Mouse (Mus musculus) CH12.LX (cell line): ENCODE data around the gene Dnlz. TPM values are rescaled to one million over a fixed set of nuclear protein-coding genes. Genes with fewer than 3 reads are reported as not detected.

Experiments used
- DNase-seq: peaks from one replicate; pipeline ENCODE4 v3.0.0-alpha.2; 2013; ENCODE audit errors: extremely low read depth
- H3K27ac ChIP-seq: 2 replicates; pipeline ENCODE4 v1.5.1; 2012; ENCODE audit warnings: low read depth, mild to moderate bottlenecking, control low read depth, moderate library complexity; ENCODE audit not compliant: insufficient read depth
- H3K27me3 ChIP-seq: replicated peaks from 2 replicates; pipeline ENCODE3; 2012; ENCODE audit warnings: inconsistent platforms
- H3K36me3 ChIP-seq, 2 experiments: replicated peaks in 1 of 2; 2 replicates each; pipeline versions ENCODE3 to v1.6.1; 2012; ENCODE audit warnings: inconsistent platforms in 1 of 2, low read length in 1 of 2, mild to moderate bottlenecking in 1 of 2, mixed read lengths in 1 of 2, moderate library complexity in 1 of 2; ENCODE audit not compliant: control insufficient read depth in 1 of 2, insufficient read depth in 1 of 2
- H3K4me1 ChIP-seq, 2 experiments: 2 replicates each; pipeline ENCODE4 v1.6.1; 2012; ENCODE audit warnings: inconsistent platforms in 1 of 2, moderate library complexity in 1 of 2; ENCODE audit not compliant: insufficient read depth in 2 of 2, control insufficient read depth in 1 of 2
- H3K4me2 ChIP-seq: 2 replicates; pipeline ENCODE4 v1.6.1; 2012; ENCODE audit warnings: low read depth, mild to moderate bottlenecking, control low read depth; ENCODE audit not compliant: poor library complexity, insufficient read depth, severe bottlenecking
- H3K4me3 ChIP-seq, 3 experiments: fragments of 150-350 bp in 1 of 3; sonication (generic) in 1 of 3; replicated peaks in 1 of 3; 2 replicates each; pipeline versions ENCODE3 to v1.5.1; 2011 to 2012; ENCODE audit warnings: low read depth in 2 of 3, low read length in 2 of 3, mild to moderate bottlenecking in 2 of 3, moderate library complexity in 2 of 3, control low read depth in 1 of 3, improper control_type of control experiment in 1 of 3, inconsistent platforms in 1 of 3, mixed read lengths in 1 of 3; ENCODE audit not compliant: poor library complexity in 1 of 3
- H3K79me2 ChIP-seq: replicated peaks from 2 replicates; pipeline ENCODE4 v1.6.1; 2012; ENCODE audit warnings: mild to moderate bottlenecking, moderate library complexity; ENCODE audit not compliant: control insufficient read depth, poor library complexity, insufficient read depth, severe bottlenecking; ENCODE audit errors: extremely low read depth
- H3K9ac ChIP-seq: 2 replicates; pipeline ENCODE4 v1.6.1; 2012; ENCODE audit warnings: low read depth, mild to moderate bottlenecking, control low read depth, moderate library complexity; ENCODE audit not compliant: insufficient read depth
- H3K9me3 ChIP-seq: replicated peaks from 2 replicates; pipeline ENCODE3; 2012; ENCODE audit warnings: low read length, inconsistent platforms, mixed read lengths
- BHLHE40 ChIP-seq: IDR thresholded peaks from 2 replicates; pipeline ENCODE4 v1.6.1; 2011; ENCODE audit warnings: mild to moderate bottlenecking, low read depth, low read length, improper control_type of control experiment
- CHD1 ChIP-seq: IDR thresholded peaks from 2 replicates; pipeline ENCODE4 v1.6.1; 2012; ENCODE audit warnings: low read depth, low read length, improper control_type of control experiment, inconsistent platforms
- CHD2 ChIP-seq: IDR thresholded peaks from 2 replicates; pipeline ENCODE4 v1.6.1; 2011; ENCODE audit warnings: low read length, improper control_type of control experiment
- E2F4 ChIP-seq: IDR thresholded peaks from 2 replicates; pipeline ENCODE4 v1.6.1; 2011; ENCODE audit warnings: low read depth, low read length, improper control_type of control experiment; ENCODE audit not compliant: insufficient replicate concordance
- ELF1 ChIP-seq: IDR thresholded peaks from 2 replicates; pipeline ENCODE4 v1.6.1; 2014; ENCODE audit warnings: low read depth, mild to moderate bottlenecking, inconsistent platforms, low read length, improper control_type of control experiment
- EP300 ChIP-seq: IDR thresholded peaks from 2 replicates; pipeline ENCODE4 v1.6.1; 2011; ENCODE audit warnings: low read length, improper control_type of control experiment
- GABPA ChIP-seq: IDR thresholded peaks from 2 replicates; pipeline ENCODE4 v1.6.1; 2012; ENCODE audit warnings: low read depth, low read length, improper control_type of control experiment, inconsistent platforms; ENCODE audit not compliant: insufficient replicate concordance
- JUND ChIP-seq: conservative IDR thresholded peaks from 2 replicates; pipeline ENCODE4 v1.6.1; 2011; ENCODE audit warnings: low read depth, low read length, improper control_type of control experiment
- KAT2A ChIP-seq: IDR thresholded peaks from 2 replicates; pipeline ENCODE4 v1.6.1; 2012; ENCODE audit warnings: low read length, improper control_type of control experiment, inconsistent platforms; ENCODE audit not compliant: insufficient replicate concordance
- MAFK ChIP-seq: IDR thresholded peaks from 2 replicates; pipeline ENCODE4 v1.6.1; 2011; ENCODE audit warnings: low read length, improper control_type of control experiment; ENCODE audit not compliant: insufficient replicate concordance
- MAZ ChIP-seq: IDR thresholded peaks from 2 replicates; pipeline ENCODE4 v1.6.1; 2012; ENCODE audit warnings: low read depth, mild to moderate bottlenecking, inconsistent platforms, low read length, improper control_type of control experiment, moderate library complexity
- MEF2A ChIP-seq: IDR thresholded peaks from 2 replicates; pipeline ENCODE4 v1.6.1; 2014; ENCODE audit warnings: low read depth, mild to moderate bottlenecking, inconsistent platforms, low read length, improper control_type of control experiment, borderline replicate concordance
- MXI1 ChIP-seq: IDR thresholded peaks from 2 replicates; pipeline ENCODE4 v1.6.1; 2011; ENCODE audit warnings: mild to moderate bottlenecking, low read depth, low read length, improper control_type of control experiment
- MYC ChIP-seq: IDR thresholded peaks from 2 replicates; pipeline ENCODE4 v1.6.1; 2011; ENCODE audit warnings: low read depth, mild to moderate bottlenecking, improper control_type of control experiment, low read length
- NELFE ChIP-seq: IDR thresholded peaks from 2 replicates; pipeline ENCODE4 v1.6.1; 2011; ENCODE audit warnings: low read depth, low read length, improper control_type of control experiment
- NRF1 ChIP-seq: IDR thresholded peaks from 2 replicates; pipeline ENCODE4 v1.6.1; 2014; ENCODE audit warnings: low read depth, mild to moderate bottlenecking, inconsistent platforms, low read length, improper control_type of control experiment, moderate library complexity
- PAX5 ChIP-seq: IDR thresholded peaks from 2 replicates; pipeline ENCODE4 v1.6.1; 2012; ENCODE audit warnings: low read length, inconsistent platforms, mixed read lengths
- POLR2A ChIP-seq: IDR thresholded peaks from 2 replicates; pipeline ENCODE4 v1.6.1; 2011; ENCODE audit warnings: low read depth, mild to moderate bottlenecking, improper control_type of control experiment, low read length
- POLR2AphosphoS2 ChIP-seq: IDR thresholded peaks from 2 replicates; pipeline ENCODE4 v1.6.1; 2011; ENCODE audit warnings: low read depth, low read length, improper control_type of control experiment
- RAD21 ChIP-seq: IDR thresholded peaks from 2 replicates; pipeline ENCODE4 v1.6.1; 2011; ENCODE audit warnings: low read depth, mild to moderate bottlenecking, low read length, improper control_type of control experiment, moderate library complexity
- RCOR1 ChIP-seq: conservative IDR thresholded peaks from 2 replicates; pipeline ENCODE4 v1.6.1; 2012; ENCODE audit warnings: low read depth, mild to moderate bottlenecking, inconsistent platforms, low read length, improper control_type of control experiment
- SIN3A ChIP-seq: IDR thresholded peaks from 2 replicates; pipeline ENCODE4 v1.6.1; 2012; ENCODE audit warnings: low read length, improper control_type of control experiment, inconsistent platforms
- SMC3 ChIP-seq: IDR thresholded peaks from 2 replicates; pipeline ENCODE4 v1.6.1; 2011; ENCODE audit warnings: low read depth, low read length, improper control_type of control experiment
- USF2 ChIP-seq: conservative IDR thresholded peaks from 2 replicates; pipeline ENCODE4 v1.6.1; 2011; ENCODE audit warnings: low read depth, low read length, improper control_type of control experiment
- ZC3H11A ChIP-seq: IDR thresholded peaks from 2 replicates; pipeline ENCODE4 v1.6.1; 2012; ENCODE audit warnings: low read depth, mild to moderate bottlenecking, inconsistent platforms, low read length, improper control_type of control experiment
- ZKSCAN1 ChIP-seq: IDR thresholded peaks from 2 replicates; pipeline ENCODE4 v1.6.1; 2012; ENCODE audit warnings: low read depth, inconsistent platforms, low read length, improper control_type of control experiment, borderline replicate concordance
- ZMIZ1 ChIP-seq: IDR thresholded peaks from 2 replicates; pipeline ENCODE4 v1.6.1; 2012; ENCODE audit warnings: low read depth, mild to moderate bottlenecking, inconsistent platforms, low read length, improper control_type of control experiment
- ZNF384 ChIP-seq: IDR thresholded peaks from 2 replicates; pipeline ENCODE4 v1.6.1; 2012; ENCODE audit warnings: low read depth, low read length, improper control_type of control experiment, inconsistent platforms
- dilution Hi-C: fragments of 300-500 bp; cut with MboI; formaldehyde crosslinking; loops from 2 replicates; pipeline ENCODE4 v1.14.3; 2020; ENCODE audit warnings: low sequenced_read_pairs; ENCODE audit not compliant: extremely low pct_unique_long_range_greater_than_20kb, extremely low pct_ligation_motif_present
- in situ Hi-C: fragments of 300-500 bp; cut with MboI; formaldehyde crosslinking; loops from 3 replicates; pipeline ENCODE4 v1.14.3; 2019; ENCODE audit warnings: low sequenced_read_pairs, low pct_ligation_motif_present, low pct_unique_long_range_greater_than_20kb, mixed read lengths
- polyA plus RNA-seq: library from polyadenylated mRNA; unstranded; fragments of >175 nt; gene quantifications from 2 replicates; pipeline ENCODE4 v1.2.1, GENCODE M21; 2012; ENCODE audit warnings: low read depth; ENCODE audit not compliant: insufficient read length
- total RNA-seq, 2 experiments: library from RNA; depleted of rRNA; stranded (reverse); fragments of 300-350 nt in 1 of 2; fragments of >200 nt in 1 of 2; gene quantifications; 2 replicates each; pipeline ENCODE4 v1.2.3; 2012 to 2014

Dnlz gene
- total and polyA plus RNA-seq, 3 experiments: 15.1 to 17.8 (median 17.1) TPM

DNA sequence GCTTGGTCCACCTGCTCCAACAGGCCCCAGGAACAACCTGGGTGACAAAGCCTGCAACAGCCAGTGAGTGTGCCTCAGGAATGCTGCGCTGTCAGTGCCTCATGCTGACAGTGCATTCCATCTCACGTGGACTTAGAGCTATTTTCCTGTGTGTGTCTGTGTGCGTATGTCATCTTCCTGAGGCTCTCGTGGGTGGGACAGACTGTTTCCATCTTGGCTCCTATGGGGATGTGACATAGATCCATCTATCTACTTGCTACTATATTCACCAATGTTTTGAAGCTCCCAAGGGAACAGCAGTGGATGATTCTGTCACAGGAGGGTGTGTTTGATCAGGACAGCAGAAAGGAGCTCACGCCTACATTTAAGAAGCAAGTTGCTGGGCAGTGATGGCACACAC lies 40.0 kb downstream of the Dnlz start:
- H3K27ac ChIP-seq: no peak overlapping the region
- H3K36me3 ChIP-seq: no peaks in the 10 kb centered on the region
- peaks cover 14 to 30% of the 10 kb centered on the region in 2 experiments for H3K4me1 ChIP-seq
- H3K9me3 ChIP-seq: no peaks in the 10 kb centered on the region
- in situ Hi-C loops (no loop called here), dilution Hi-C loops (no loop called here)
- TF ChIP-seq POLR2A (no peak), GABPA (no peak), ZMIZ1 (no peak), EP300 (no peak), SMC3 (no peak), MEF2A (no peak), ZC3H11A (no peak)
- no peak for DNase-seq
- H3K9ac ChIP-seq: no peak overlapping the region
- H3K4me2 ChIP-seq: no peak overlapping the region
- H3K27me3 ChIP-seq: peaks cover 37% of the 10 kb centered on the region
- no peaks in the 10 kb centered on the region for H3K79me2 ChIP-seq
- H3K4me3 ChIP-seq: no peak overlapping the region

DNA sequence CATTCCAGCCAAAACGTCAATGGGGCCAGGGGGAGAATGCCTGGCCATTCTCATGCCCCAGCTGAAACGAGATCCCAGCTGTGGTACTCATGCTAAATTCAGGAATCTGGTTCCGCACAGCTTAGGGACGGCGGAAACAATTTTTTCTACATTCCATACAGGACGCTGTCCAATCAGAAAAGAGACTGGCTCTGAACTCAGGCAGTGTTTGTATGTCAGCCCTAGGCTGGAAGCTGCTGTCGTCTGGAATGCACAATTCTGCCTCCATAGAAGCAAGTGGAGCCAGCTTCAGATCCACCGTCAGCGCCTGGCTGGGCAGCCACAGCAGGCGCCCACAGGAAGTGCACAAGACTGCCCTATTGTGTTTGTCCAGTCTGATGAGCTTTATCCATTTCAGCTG lies 42.2 kb downstream of the Dnlz start:
- DNase-seq: no peak
- H3K4me1 ChIP-seq: peaks cover 4 to 15% of the 10 kb centered on the region in 2 experiments
- no peak overlapping the region for H3K27ac ChIP-seq

DNA sequence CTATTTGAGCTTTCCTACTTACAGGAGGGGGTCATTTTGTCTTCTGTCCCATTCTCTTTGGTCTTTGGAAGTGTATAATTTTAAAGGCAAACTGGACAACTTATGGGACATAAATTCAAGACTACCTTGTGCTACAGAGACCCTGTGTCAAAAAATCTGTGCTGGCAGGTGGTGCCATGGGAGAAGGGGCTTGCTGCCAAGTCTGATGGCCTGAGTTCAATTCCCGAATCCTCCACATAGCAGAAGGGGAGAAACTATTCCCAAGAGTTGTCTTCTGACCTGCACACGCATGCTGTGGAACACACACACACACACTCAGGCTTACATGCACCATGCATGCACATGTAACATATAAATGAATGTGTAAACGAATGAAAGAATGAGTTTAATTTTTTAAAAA lies 45.2 kb downstream of the Dnlz start:
- Histone ChIP-seq H3K4me1 (peaks cover 1 to 5% of the 10 kb centered on the region in 2 experiments), H3K27me3 (peaks cover 27% of the 10 kb centered on the region), H3K4me2 (no peak overlapping the region), H3K9me3 (peaks cover 15% of the 10 kb centered on the region), H3K27ac (no peak overlapping the region), H3K4me3 (no peak overlapping the region), H3K79me2 (no peaks in the 10 kb centered on the region), H3K9ac (no peak overlapping the region), H3K36me3 (no peaks in the 10 kb centered on the region)
- dilution Hi-C loops: no loop called here
- TF ChIP-seq PAX5 (no peak), RCOR1 (no peak), MEF2A (no peak), USF2 (no peak), MYC (no peak), JUND (no peak), MAZ (no peak), POLR2A (no peak), GABPA (no peak), NRF1 (no peak), ZC3H11A (no peak), BHLHE40 (no peak), NELFE (no peak), SIN3A (no peak), MAFK (no peak), MXI1 (no peak)
- in situ Hi-C loops: no loop called here
- no peak for DNase-seq

More for the DNA sequence above, 42.2 kb downstream of the Dnlz start:
- no peak overlapping the region for H3K9ac ChIP-seq
- in situ Hi-C loops: no loop called here
- TF ChIP-seq ZMIZ1 (no peak), RAD21 (no peak), GABPA (no peak), ZC3H11A (no peak), CHD1 (no peak), POLR2AphosphoS2 (no peak), MYC (no peak), KAT2A (no peak), SIN3A (no peak), E2F4 (no peak), ELF1 (no peak), MAFK (no peak), CHD2 (no peak), ZNF384 (no peak), MXI1 (no peak), ZKSCAN1 (no peak)
- TF ChIP-seq, all 38 proteins: peak for 0
- H3K4me3 ChIP-seq: no peak overlapping the region
- H3K4me2 ChIP-seq: no peak overlapping the region
- no peaks in the 10 kb centered on the region for H3K79me2 ChIP-seq
- dilution Hi-C loops: no loop called here
- peaks cover 20% of the 10 kb centered on the region for H3K27me3 ChIP-seq
- peaks cover 1% of the 10 kb centered on the region for H3K9me3 ChIP-seq
- no peaks in the 10 kb centered on the region for H3K36me3 ChIP-seq
